14 mouse cellular contexts compared by ENCODE assay signal in the genomic region with DNA sequence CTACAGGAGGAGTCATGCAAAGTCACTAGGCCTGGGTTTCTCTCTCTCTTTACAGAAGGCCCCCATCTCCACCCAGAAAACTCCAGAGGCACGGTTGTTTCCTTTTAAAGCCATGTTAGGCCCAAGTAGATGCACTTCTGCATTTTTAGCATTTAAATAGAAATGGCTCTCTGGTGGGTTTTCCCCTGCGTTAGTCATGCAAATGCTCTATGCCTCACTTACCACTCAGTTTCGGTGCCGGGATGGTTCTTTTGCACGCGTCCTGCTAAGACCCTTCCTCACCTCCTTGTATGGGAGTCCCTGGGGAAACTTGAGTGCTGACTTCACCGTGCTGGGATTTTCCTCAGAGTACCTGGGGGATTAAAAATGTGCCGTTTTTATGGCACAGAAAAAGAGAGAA. TPM values are rescaled to one million over a fixed set of nuclear protein-coding genes. Genes with fewer than 3 reads are reported as not detected.
DNase-seq lines count a peak whose midpoint lies in the region; ATAC-seq and TF ChIP-seq lines count a peak whose summit lies in the region.
"Had no signal": no experiment of that assay in that cellular context is flagged by ENCODE, and none has a peak within 500 bp of the region (broad histone marks: within the 10 kb centered on the region; RNA-seq: fewer than 3 reads in every experiment).

No protein-coding gene starts in this region.

- in situ Hi-C loops in ES-E14 (cut with MboI; ENCODE audit: low sequenced_read_pairs in 2 of 2, unreplicated experiment in 2 of 2) = loop anchor here (5.0 to 25.0 kb wide), 2 partner anchors 96 to 471 kb away; partner anchors contain the start of gene Adm (in 2 of the 2)

- H3K27ac ChIP-seq in liver, adult 2 months (replicated peaks; ENCODE audit: insufficient read depth, low read depth, low read length) = no peak overlapping the region
- no peak overlapping the region; the same call in 1 of the 2 replicates for H3K27ac ChIP-seq in liver, embryonic 11.5 days (ENCODE audit: low read depth, low read length)
- peak overlapping the region; percentile 40; the same call in 1 of the 2 replicates for H3K27ac ChIP-seq in ES-E14 (ENCODE audit: insufficient read depth, low read depth, low read length, poor library complexity, severe bottlenecking)
- no peak overlapping the region for H3K27ac ChIP-seq in hindbrain, embryonic 11.5 days (ENCODE audit: low read depth, low read length)
- H3K27ac ChIP-seq: hindbrain, embryonic 15.5 days; liver, embryonic 13.5 days had no signal

- ATAC-seq in liver, embryonic 11.5 days (replicated peaks; ENCODE audit: low FRiP score) = no peak
- ATAC-seq in hindbrain, embryonic 11.5 days (ENCODE audit: low FRiP score) = no peak

- no peaks in the 10 kb centered on the region for H3K27me3 ChIP-seq in liver, adult 2 months (ENCODE audit: control insufficient read depth, insufficient read depth, low read length)
- no peaks in the 10 kb centered on the region for H3K27me3 ChIP-seq in liver, embryonic 11.5 days (replicated peaks; ENCODE audit: control insufficient read depth, insufficient read depth, low read length)
- H3K27me3 ChIP-seq in hindbrain, embryonic 11.5 days (ENCODE audit: control insufficient read depth, insufficient read depth, low read length) = no peaks in the 10 kb centered on the region
- H3K27me3 ChIP-seq: hindbrain, embryonic 15.5 days; liver, embryonic 13.5 days had no signal

- H3K4me1 ChIP-seq in liver, adult 2 months (ENCODE audit: control insufficient read depth, insufficient read depth, low read length) = no peaks in the 10 kb centered on the region
- H3K4me1 ChIP-seq in liver, embryonic 11.5 days (replicated peaks; ENCODE audit: control insufficient read depth, insufficient read depth, low read length) = no peaks in the 10 kb centered on the region
- peaks cover 8 to 13% of the 10 kb centered on the region in 2 experiments for H3K4me1 ChIP-seq in ES-E14 (ENCODE audit: control insufficient read depth in 2 of 2, insufficient read depth in 2 of 2, low read length in 2 of 2, poor library complexity in 1 of 2)
- H3K4me1 ChIP-seq in hindbrain, embryonic 11.5 days (replicated peaks; ENCODE audit: control insufficient read depth, insufficient read depth, low read length) = no peaks in the 10 kb centered on the region
- H3K4me1 ChIP-seq: hindbrain, embryonic 15.5 days had no signal

- no peak overlapping the region for H3K4me3 ChIP-seq in liver, adult 2 months (ENCODE audit: insufficient read depth, low read depth, low read length)
- no peak overlapping the region for H3K4me3 ChIP-seq in liver, embryonic 11.5 days (ENCODE audit: low read depth, low read length)
- H3K4me3 ChIP-seq in ES-E14 (ENCODE audit: insufficient read depth in 1 of 2, low read depth in 1 of 2, low read length in 2 of 2, poor library complexity in 1 of 2, severe bottlenecking in 1 of 2) = no peak overlapping the region
- H3K4me3 ChIP-seq in hindbrain, embryonic 11.5 days (ENCODE audit: low read depth, low read length) = no peak overlapping the region
- H3K4me3 ChIP-seq: heart, embryonic 10.5 days; hindbrain, embryonic 15.5 days; liver, embryonic 13.5 days; megakaryocyte, embryonic 14.5 days had no signal

- no peak for TF ChIP-seq POLR2A in liver, adult 2 months (IDR thresholded peaks at IDR 0.05; ENCODE audit: extremely low read depth, insufficient read depth, low read length)

- no peaks in the 10 kb centered on the region for H3K36me3 ChIP-seq in liver, adult 2 months (ENCODE audit: control insufficient read depth, insufficient read depth, low read length)
- no peaks in the 10 kb centered on the region for H3K36me3 ChIP-seq in liver, embryonic 11.5 days (ENCODE audit: control insufficient read depth, insufficient read depth, low read length)
- no peaks in the 10 kb centered on the region for H3K36me3 ChIP-seq in ES-E14 (ENCODE audit: control insufficient read depth, insufficient read depth, low read length, poor library complexity, severe bottlenecking)
- no peaks in the 10 kb centered on the region for H3K36me3 ChIP-seq in hindbrain, embryonic 11.5 days (ENCODE audit: control insufficient read depth, insufficient read depth, low read length)
- H3K36me3 ChIP-seq: heart, embryonic 10.5 days; hindbrain, embryonic 15.5 days; liver, embryonic 13.5 days had no signal

- 87% methylated on average over 8 of the region's 8 CpGs for WGBS in liver, adult 2 months
- 67% methylated on average over 8 of the region's 8 CpGs for WGBS in liver, embryonic 11.5 days
- 47% methylated on average over 8 of the region's 8 CpGs for WGBS in hindbrain, embryonic 11.5 days

- no peak overlapping the region for H3K4me2 ChIP-seq in liver, embryonic 11.5 days
- no peak overlapping the region for H3K4me2 ChIP-seq in hindbrain, embryonic 11.5 days (replicated peaks; ENCODE audit: low read depth, low read length)
- H3K4me2 ChIP-seq: hindbrain, embryonic 15.5 days; liver, embryonic 13.5 days had no signal

- peak; percentile 22 for DNase-seq in liver, adult 2 months (ENCODE audit: extremely low read depth, low read depth, low spot score)
- DNase-seq in liver, embryonic 11.5 days (ENCODE audit: low spot score) = no peak
- no peak for DNase-seq in ES-E14 (ENCODE audit: low read depth, low spot score)
- DNase-seq in induced T-regulatory cell, adult 2 months (ENCODE audit: low read depth) = peak; percentile 71
- DNase-seq in spleen, postnatal 14 days (ENCODE audit: low spot score in 2 of 2) = peak; percentile 11 to 37
- DNase-seq in thymus, postnatal 10 days (ENCODE audit: low spot score in 2 of 2) = no peak
- DNase-seq in left cerebral cortex, adult 11 months (ENCODE audit: low spot score) = no peak
- DNase-seq in hindbrain, embryonic 11.5 days (ENCODE audit: low spot score) = no peak
- DNase-seq: kidney, postnatal 36 days; liver, embryonic 13.5 days; thymus, postnatal 25 days had no signal

- no peak overlapping the region for H3K9ac ChIP-seq in liver, adult 2 months (ENCODE audit: low read depth, low read length)
- H3K9ac ChIP-seq in liver, embryonic 11.5 days (ENCODE audit: low read depth, low read length) = no peak overlapping the region
- no peak overlapping the region for H3K9ac ChIP-seq in ES-E14 (ENCODE audit: insufficient read depth, low read depth, low read length, poor library complexity, severe bottlenecking)
- no peak overlapping the region for H3K9ac ChIP-seq in hindbrain, embryonic 11.5 days (ENCODE audit: low read depth, low read length)
- H3K9ac ChIP-seq: hindbrain, embryonic 15.5 days; liver, embryonic 13.5 days had no signal

- no peaks in the 10 kb centered on the region for H3K9me3 ChIP-seq in liver, embryonic 11.5 days (ENCODE audit: control insufficient read depth, low read length)
- H3K9me3 ChIP-seq in ES-E14 (ENCODE audit: control insufficient read depth, insufficient read depth, low read depth, low read length) = no peaks in the 10 kb centered on the region
- H3K9me3 ChIP-seq in hindbrain, embryonic 11.5 days (ENCODE audit: control insufficient read depth, low read length) = no peaks in the 10 kb centered on the region
- H3K9me3 ChIP-seq: heart, embryonic 10.5 days; hindbrain, embryonic 15.5 days; liver, embryonic 13.5 days; megakaryocyte, embryonic 14.5 days had no signal

- no peak for TF ChIP-seq CTCF in liver, adult 2 months (IDR thresholded peaks at IDR 0.05; ENCODE audit: low read depth, low read length)

- H3K79me2 ChIP-seq in liver, adult 2 months (ENCODE audit: control insufficient read depth, insufficient read depth, low read length) = no peaks in the 10 kb centered on the region

TF ChIP-seq in ES-E14, 5 proteins besides CTCF, POLR2A, EP300 and RAD21:
- no peak for TF ChIP-seq CHD2 (IDR thresholded peaks at IDR 0.05; ENCODE audit: low read depth, low read length)
- TF ChIP-seq HCFC1 (IDR thresholded peaks at IDR 0.05; ENCODE audit: borderline replicate concordance, insufficient read depth, low read length) = no peak
- TF ChIP-seq ZNF384 (IDR thresholded peaks at IDR 0.05; ENCODE audit: low read depth, low read length) = no peak

RNA-seq across cellular contexts. Expression of gene Wee1, which starts 44.4 kb away (rescaled TPM):
- 4.1 and 5.3 TPM in 2 replicates for total RNA-seq in liver, adult 2 months (2014; rRNA removed)
- 0.40 and 0.51 TPM in 2 replicates for polyA plus RNA-seq in liver, adult 2 months (2012; rRNA removed)
- 26.5 and 28.0 TPM in 2 replicates for polyA plus RNA-seq in liver, embryonic 11.5 days (2014; fragmentation: Nextera tagmentation; extraction: Ambion mirVana)
- total RNA-seq in ES-E14 (2012; rRNA removed) = 16.5 and 16.7 TPM in 2 replicates
- 25.7 and 26.6 TPM in 2 replicates for polyA plus RNA-seq in hindbrain, embryonic 11.5 days (2014; fragmentation: Nextera tagmentation; extraction: Ambion mirVana)

RNA-seq across cellular contexts. Expression of gene Swap70, which starts 55.3 kb away (rescaled TPM):
- 9.7 and 10.5 TPM in 2 replicates for total RNA-seq in liver, adult 2 months (2014; rRNA removed)
- 2.2 and 2.8 TPM in 2 replicates for polyA plus RNA-seq in liver, adult 2 months (2012; rRNA removed)
- polyA plus RNA-seq in liver, embryonic 11.5 days (2014; fragmentation: Nextera tagmentation; extraction: Ambion mirVana) = 19.6 and 25.3 TPM in 2 replicates
- total RNA-seq in ES-E14 (2012; rRNA removed) = 26.3 and 28.7 TPM in 2 replicates
- 15.6 and 16.3 TPM in 2 replicates for polyA plus RNA-seq in hindbrain, embryonic 11.5 days (2014; fragmentation: Nextera tagmentation; extraction: Ambion mirVana)

Comparison
In these comparisons a context has a peak if more than half of its experiments do, and no peak if none do; other contexts are left out.
1. DNase-seq: peak in liver, adult 2 months (single experiment), induced T-regulatory cell, adult 2 months (single experiment) and spleen, postnatal 14 days (2 of 2); none in liver, embryonic 11.5 days (single experiment), ES-E14 (single experiment), thymus, postnatal 10 days (0 of 2), left cerebral cortex, adult 11 months (single experiment) and hindbrain, embryonic 11.5 days (single experiment).
2. RNA of gene Wee1, which starts 44.4 kb away (polyA plus RNA-seq): 25.7 to 26.6 TPM in hindbrain, embryonic 11.5 days and 26.5 to 28.0 TPM in liver, embryonic 11.5 days; 0.40 to 0.51 TPM in liver, adult 2 months; every median in the first group is over 10 times any median in the second.